Mouse (Mus musculus) intestine, embryonic 14.5 days (tissue): Measurements from ENCODE around the gene Cux1. TPM values are rescaled to one million over a fixed set of nuclear protein-coding genes. Genes with fewer than 3 reads are reported as not detected.
"Not testable (repeated sequence)": the region's sequence is repeated elsewhere in the genome, so short reads cannot be mapped to it uniquely, and the experiment has no call there.

Source experiments
- ATAC-seq: fragments of 200-750 bp; cut with Nextera tagmentation; replicated peaks from 2 replicates; pipeline ENCODE4 v1.8.0; 2017; ENCODE audit warnings: low read depth, moderate number of reproducible peaks, moderate TSS enrichment, moderate library complexity; ENCODE audit not compliant: low FRiP score, low TSS enrichment
- DNase-seq: peaks from one replicate; pipeline ENCODE4 v3.0.0-alpha.2; 2018; ENCODE audit warnings: low spot score
- H3K27ac ChIP-seq: fragments of 300-500 bp; sonication (generic); 2 replicates; pipeline ENCODE4 v1.5.1; 2014; ENCODE audit warnings: low read depth, mild to moderate bottlenecking, control low read depth
- H3K27me3 ChIP-seq: fragments of 300-500 bp; sonication (generic); replicated peaks from 2 replicates; pipeline ENCODE4 v1.6.1; 2014; ENCODE audit warnings: low read length, control low read depth; ENCODE audit not compliant: control insufficient read depth, insufficient read depth
- H3K36me3 ChIP-seq: fragments of 300-500 bp; sonication (generic); 2 replicates; pipeline ENCODE4 v1.6.1; 2014; ENCODE audit warnings: low read length, control low read depth; ENCODE audit not compliant: control insufficient read depth, insufficient read depth
- H3K4me1 ChIP-seq: fragments of 300-500 bp; sonication (generic); replicated peaks from 2 replicates; pipeline ENCODE4 v1.6.1; 2014; ENCODE audit warnings: low read length, control low read depth, mixed read lengths; ENCODE audit not compliant: control insufficient read depth, insufficient read depth
- H3K4me2 ChIP-seq: fragments of 300-500 bp; sonication (generic); 2 replicates; pipeline ENCODE4 v1.6.1; 2014; ENCODE audit warnings: low read length
- H3K4me3 ChIP-seq: fragments of 300-500 bp; sonication (generic); 2 replicates; pipeline ENCODE4 v1.5.1; 2014; ENCODE audit warnings: low read depth, low read length, control low read depth, mixed read lengths
- H3K9ac ChIP-seq: fragments of 300-500 bp; sonication (generic); 2 replicates; pipeline ENCODE4 v1.6.1; 2014; ENCODE audit warnings: mild to moderate bottlenecking, low read length
- H3K9me3 ChIP-seq: fragments of 300-500 bp; sonication (generic); 2 replicates; pipeline ENCODE4 v1.6.1; 2016; ENCODE audit warnings: low read length, control low read depth; ENCODE audit not compliant: control insufficient read depth
- WGBS: fragments of 180-500 bp; shearing (Covaris S2); extraction: QIAGEN DNeasy Blood & Tissue Kit; methylation state at CpG from one replicate; pipeline ENCODE4 v1.1.7; 2014; 5-methylcytosine and 5-hydroxymethylcytosine counted together
- microRNA-seq: library from miRNA; unstranded; fragments of <30 nt; microRNA quantifications from one replicate; pipeline ENCODE4, GENCODE M21; 2016
- polyA plus RNA-seq: library from polyadenylated mRNA; unstranded; fragments of >200 nt; fragmentation: Nextera tagmentation; extraction: Ambion mirVana; gene quantifications from 2 replicates; pipeline ENCODE4 v1.2.1, GENCODE M21; 2014

Cux1 gene
- polyA plus RNA-seq, 1 experiment from 2014 or later: 72.7 TPM

DNA sequence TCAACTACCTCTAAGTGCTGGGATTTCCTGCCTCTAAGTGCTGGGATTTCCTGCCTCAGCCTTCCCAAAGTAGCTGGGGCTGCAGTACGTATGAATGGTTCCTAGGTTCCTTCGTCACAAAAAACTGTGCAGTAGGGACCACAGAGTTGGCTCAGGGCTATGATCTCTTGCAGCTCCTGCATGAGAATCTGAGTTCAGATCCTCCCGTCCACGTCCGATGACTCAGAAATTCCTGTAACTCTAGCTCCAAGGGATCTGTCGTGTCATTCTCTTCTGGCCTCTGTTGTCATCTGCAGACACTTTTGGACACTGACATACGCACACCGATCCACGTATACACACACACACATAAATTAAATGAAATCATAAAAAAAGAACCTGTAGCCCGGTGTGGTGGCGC lies 354.6 kb downstream of the Cux1 start:
- Histone ChIP-seq H3K4me1 (no peaks in the 10 kb centered on the region), H3K36me3 (no peaks in the 10 kb centered on the region), H3K27ac (no peak overlapping the region), H3K27me3 (no peaks in the 10 kb centered on the region), H3K4me3 (no peak overlapping the region), H3K9me3 (no peaks in the 10 kb centered on the region), H3K9ac (no peak overlapping the region), H3K4me2 (no peak overlapping the region)
- DNase-seq: no peak
- ATAC-seq: no peak
- 90% methylated on average over 11 of the region's 11 CpGs for WGBS

DNA sequence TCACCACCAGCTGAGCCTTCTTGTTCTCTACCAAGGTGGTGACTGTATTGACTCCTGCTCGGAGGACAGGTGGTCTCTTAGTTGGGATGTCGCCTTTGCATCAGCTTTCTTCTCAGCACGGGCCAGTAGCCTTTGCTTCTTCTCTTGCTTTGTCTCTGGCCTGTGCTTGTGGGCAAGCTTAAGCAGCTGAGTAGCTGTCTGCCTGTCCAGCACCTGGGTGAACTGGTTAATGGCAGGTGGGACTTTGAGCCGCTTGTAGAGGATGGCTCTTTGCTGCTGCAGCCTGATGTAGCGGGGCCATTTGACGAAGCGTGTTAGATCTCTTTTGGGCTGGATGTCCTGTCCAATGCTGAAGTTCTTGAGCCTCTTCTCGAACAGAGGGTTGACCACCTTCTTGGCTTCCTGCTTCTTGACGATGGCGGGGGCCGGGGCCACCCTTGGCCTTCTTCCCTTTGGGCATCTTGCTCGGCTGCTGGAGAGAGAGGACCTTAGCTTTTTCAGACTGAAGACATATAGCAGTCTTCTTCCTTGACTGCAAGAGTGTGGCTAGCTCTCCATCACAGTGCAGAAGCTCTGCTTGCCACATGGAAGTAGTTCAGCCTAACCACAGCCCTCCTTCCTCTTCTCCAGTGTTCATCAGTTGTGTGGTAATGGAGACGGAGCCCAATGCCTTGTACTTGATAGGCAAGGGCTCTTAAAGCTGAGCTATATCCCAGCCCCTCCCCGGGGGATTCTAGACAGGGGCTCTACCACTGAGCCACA lies 355.8 kb downstream of the Cux1 start:
- H3K9me3 ChIP-seq, H3K4me2 ChIP-seq, H3K9ac ChIP-seq, H3K4me3 ChIP-seq, ATAC-seq, H3K4me1 ChIP-seq, H3K27me3 ChIP-seq, H3K36me3 ChIP-seq, DNase-seq, H3K27ac ChIP-seq: not testable (repeated sequence)
- WGBS: 90% methylated on average over 14 of the region's 14 CpGs

DNA sequence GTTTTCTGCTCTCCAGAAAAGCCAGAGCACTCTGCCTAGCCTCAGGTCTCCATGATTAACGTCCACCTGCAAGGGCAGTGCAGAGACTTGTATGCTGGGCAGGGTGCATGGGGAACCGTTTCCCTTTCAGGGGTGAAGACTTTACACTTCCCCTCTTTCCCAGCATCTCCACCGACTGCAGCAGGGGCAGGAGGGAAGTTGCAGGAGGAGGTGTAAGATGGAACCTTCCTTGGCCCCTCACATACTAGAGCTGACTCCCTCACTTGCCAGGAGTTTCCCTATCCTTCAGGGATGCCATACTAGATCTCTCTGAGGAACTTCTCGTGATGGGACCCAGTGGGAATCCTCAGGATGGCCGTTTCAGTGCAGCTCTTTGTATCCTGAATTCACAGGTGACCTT lies 356.7 kb downstream of the Cux1 start:
- no peak overlapping the region for H3K9ac ChIP-seq

DNA sequence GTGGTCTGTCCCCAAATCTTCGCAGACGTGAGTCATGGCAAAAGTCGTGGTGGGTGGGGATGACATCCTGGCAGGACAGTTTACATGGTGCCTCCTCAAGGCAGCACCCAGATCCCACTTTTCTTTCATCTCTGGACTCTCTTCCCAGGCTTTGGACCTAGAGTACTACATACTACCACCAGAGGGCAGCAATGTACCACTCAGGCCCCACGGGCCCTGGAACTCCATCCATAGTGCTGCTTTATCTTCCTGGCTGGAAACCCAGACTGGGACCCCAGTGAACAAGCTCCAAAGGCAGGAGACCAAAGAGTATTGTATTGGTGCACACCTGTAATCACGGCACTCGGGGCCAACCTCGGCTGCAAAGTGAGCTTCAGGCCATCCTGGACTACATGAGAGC lies 365.5 kb downstream of the Cux1 start:
- 33% methylated on average over 7 of the region's 7 CpGs for WGBS

More for the DNA sequence above, 356.7 kb downstream of the Cux1 start:
- no peak overlapping the region for H3K27ac ChIP-seq
- DNase-seq: no peak
- H3K36me3 ChIP-seq: no peaks in the 10 kb centered on the region
- WGBS: 66% methylated on average over 5 of the region's 5 CpGs
- H3K27me3 ChIP-seq: no peaks in the 10 kb centered on the region
- H3K4me3 ChIP-seq: no peak overlapping the region
- no peaks in the 10 kb centered on the region for H3K4me1 ChIP-seq
- no peak overlapping the region for H3K4me2 ChIP-seq
- H3K9me3 ChIP-seq: no peaks in the 10 kb centered on the region
- ATAC-seq: no peak

DNA sequence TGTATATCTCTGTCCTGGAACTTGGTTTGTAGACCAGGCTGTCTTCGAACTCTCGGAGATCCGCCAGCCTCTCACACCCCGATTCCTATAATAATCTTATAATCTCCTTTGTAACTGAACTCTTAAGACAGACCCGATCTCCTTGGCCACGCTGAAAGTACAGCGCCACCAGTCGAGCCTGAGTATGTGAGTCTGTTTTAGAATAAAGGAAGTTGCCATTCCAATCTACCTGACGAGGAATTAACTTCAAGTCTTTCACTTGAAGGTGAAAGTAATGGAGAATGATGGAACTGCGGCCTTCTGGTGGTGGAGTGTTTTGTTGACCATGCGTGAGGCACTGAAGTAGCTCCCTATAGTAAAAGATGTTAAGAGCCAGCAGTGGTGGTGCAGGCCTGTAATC lies 367.8 kb downstream of the Cux1 start:
- peaks cover 6% of the 10 kb centered on the region for H3K4me1 ChIP-seq
- H3K27me3 ChIP-seq: no peaks in the 10 kb centered on the region
- H3K4me3 ChIP-seq: peak overlapping the region; percentile 95
- ATAC-seq (no peak), DNase-seq (no peak)
- H3K9me3 ChIP-seq: no peaks in the 10 kb centered on the region; the same call in 1 of the 2 replicates
- peak overlapping the region; percentile 67; the same call in 1 of the 2 replicates for H3K27ac ChIP-seq
- H3K9ac ChIP-seq: peak overlapping the region; percentile 89
- 35% methylated on average over 11 of the region's 11 CpGs for WGBS
- peak overlapping the region; percentile 96 for H3K4me2 ChIP-seq
- H3K36me3 ChIP-seq: peaks cover 26% of the 10 kb centered on the region

More for the DNA sequence above, 365.5 kb downstream of the Cux1 start:
- Histone ChIP-seq H3K4me3 (no peak overlapping the region), H3K27ac (no peak overlapping the region), H3K27me3 (no peaks in the 10 kb centered on the region), H3K4me2 (no peak overlapping the region), H3K9ac (no peak overlapping the region), H3K4me1 (peaks cover 6% of the 10 kb centered on the region), H3K9me3 (no peaks in the 10 kb centered on the region; the same call in 1 of the 2 replicates), H3K36me3 (peaks cover 3% of the 10 kb centered on the region)
- DNase-seq: peak; percentile 81
- 0 out of 2 replicates have a peak, but pooled peaks have one; percentile 51 for ATAC-seq

DNA sequence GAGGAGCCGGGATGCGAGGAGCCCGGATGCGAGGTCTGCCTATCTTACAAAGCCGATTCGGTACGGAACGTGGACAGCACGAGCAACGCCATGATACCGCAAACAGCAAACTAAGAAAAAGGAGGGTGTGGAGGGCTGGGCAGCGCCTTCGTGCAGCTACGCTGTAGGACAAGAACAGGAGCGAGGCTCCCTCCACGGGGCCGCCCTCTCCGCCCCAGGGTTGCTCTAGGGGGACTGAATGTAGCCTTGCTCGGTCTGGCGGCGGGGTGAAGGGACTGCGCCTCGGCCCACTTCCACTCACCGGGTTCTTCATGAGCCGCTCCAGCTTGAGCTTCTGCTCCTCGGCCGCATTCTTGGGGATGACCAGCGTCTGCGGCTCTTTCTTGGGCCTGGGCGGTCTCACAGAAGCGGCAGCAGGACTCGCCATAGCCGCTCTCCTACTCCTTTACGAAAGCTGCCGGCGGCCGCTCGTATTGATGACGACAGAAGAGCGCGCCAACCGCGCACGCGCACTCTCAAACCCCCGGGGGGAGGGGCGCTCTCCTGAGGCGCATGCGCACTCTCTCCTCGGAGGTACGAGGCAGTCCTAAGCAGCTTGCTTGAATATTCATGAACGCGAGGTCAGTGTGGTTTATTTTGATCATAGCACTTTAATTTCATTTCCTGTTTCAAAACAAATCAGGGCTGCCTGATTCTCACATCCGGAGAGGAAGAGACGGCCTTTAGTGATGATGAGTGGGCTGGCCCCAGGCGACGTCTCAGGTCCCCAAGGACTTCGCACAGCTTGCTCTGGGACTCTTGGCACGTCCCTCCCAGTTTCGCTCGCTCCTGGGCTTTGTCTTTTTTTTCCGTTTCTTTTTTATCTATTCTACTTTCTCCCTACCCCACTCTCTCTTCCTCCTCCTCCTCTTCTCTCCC lies 368.6 kb downstream of the Cux1 start, which contains the start of gene Prkrip1:
TSS of gene Prkrip1 (minus strand) at position 490 of the 918 bp plus-strand sequence.
- WGBS: under 1% methylated on average over 62 of the region's 62 CpGs
- H3K9me3 ChIP-seq: no peaks in the 10 kb centered on the region; the same call in 1 of the 2 replicates
- peak; percentile 99 for DNase-seq
- peak within 1 kb of the TSS; percentile 67 for H3K27ac ChIP-seq
- ATAC-seq: peak; percentile 88
- peak within 1 kb of the TSS; percentile 95 for H3K4me3 ChIP-seq
- peak within 1 kb of the TSS; percentile 96 for H3K4me2 ChIP-seq
- peaks cover 6% of the 10 kb centered on the region for H3K4me1 ChIP-seq
- H3K9ac ChIP-seq: peak within 1 kb of the TSS; percentile 89
- peaks cover 34% of the 10 kb centered on the region for H3K36me3 ChIP-seq
- no peaks in the 10 kb centered on the region for H3K27me3 ChIP-seq

Small RNA genes within 50 kb of the gene (microRNA-seq; reads per million reads assigned to microRNA genes)
- not detected for gene Mir721

Other genes starting within 250 kb of the Cux1 start
- gene Myl10, start 125.7 kb upstream of the Cux1 start, polyA plus RNA-seq: not detected in 2 replicates